15 mouse cellular contexts compared by ENCODE assay signal in genomic region chr2:165944576-165945351, GRCm38 (mm10). TPM values are rescaled to one million over a fixed set of nuclear protein-coding genes. Genes with fewer than 3 reads are reported as not detected.
A peak's percentile ranks its signal among the peaks of the same experiment; 100 is the strongest.
DNase-seq lines count a peak whose midpoint lies in the region; ATAC-seq and TF ChIP-seq lines count a peak whose summit lies in the region.
"Had no signal": no experiment of that assay in that cellular context is flagged by ENCODE, and none has a peak within 500 bp of the region (broad histone marks: within the 10 kb centered on the region; RNA-seq: fewer than 3 reads in every experiment).

No protein-coding gene starts in this region.

- TF ChIP-seq EP300 in heart, adult 2 months (IDR thresholded peaks at IDR 0.05; ENCODE audit: insufficient read depth, low read depth, low read length), result no peak

- intact Hi-C loops in heart, adult 2 months (cut with DNase I), result no loop called here
- intact Hi-C loops in gastrocnemius, postnatal 36 days (cut with DNase I), result no loop called here

- DNase-seq in heart, adult 2 months, result no peak
- DNase-seq in heart, adult 9 months (ENCODE audit: low spot score in 2 of 2), result no peak
- DNase-seq in kidney, postnatal 0 days (ENCODE audit: low spot score), result no peak
- DNase-seq in kidney, adult 2 months, result no peak
- DNase-seq in gastrocnemius, postnatal 36 days, result no peak
- DNase-seq in urinary bladder, adult 2 months (ENCODE audit: low spot score), result no peak
- DNase-seq: cerebellum, postnatal 25 days; kidney, postnatal 10 days; lung, postnatal 10 days had no signal

- TF ChIP-seq CTCF in heart, adult 2 months (IDR thresholded peaks at IDR 0.05), result peak; percentile 41
- TF ChIP-seq CTCF in kidney, postnatal 0 days (IDR thresholded peaks at IDR 0.05; ENCODE audit: low read depth), result peak; percentile 19; the same call in 1 of the 2 replicates
- TF ChIP-seq CTCF in kidney, adult 2 months (conservative IDR thresholded peaks at IDR 0.05; ENCODE audit: insufficient read depth, insufficient read length, low read depth, low read length), result no peak

- no peak overlapping the region; the same call in 1 of the 2 replicates for H3K27ac ChIP-seq in heart, adult 2 months
- H3K27ac ChIP-seq in kidney, postnatal 0 days, result no peak overlapping the region
- H3K27ac ChIP-seq in kidney, adult 2 months (ENCODE audit: insufficient read depth, low read depth, low read length), result no peak overlapping the region
- H3K27ac ChIP-seq: embryonic facial prominence, embryonic 12.5 days; forebrain, embryonic 13.5 days; limb, embryonic 10.5 days; neural tube, embryonic 15.5 days had no signal

- TF ChIP-seq POLR2A in heart, adult 2 months (IDR thresholded peaks at IDR 0.05; ENCODE audit: insufficient read depth, low read depth, low read length), result no peak
- no peak for TF ChIP-seq POLR2A in kidney, adult 2 months (IDR thresholded peaks at IDR 0.05; ENCODE audit: low read depth, low read length)

- H3K79me2 ChIP-seq in heart, adult 2 months (replicated peaks; ENCODE audit: control insufficient read depth, insufficient read depth, low read length), result no peaks in the 10 kb centered on the region

- no peak overlapping the region for H3K4me3 ChIP-seq in heart, adult 2 months
- H3K4me3 ChIP-seq in kidney, postnatal 0 days (replicated peaks; ENCODE audit: low read depth, low read length), result no peak overlapping the region
- no peak overlapping the region for H3K4me3 ChIP-seq in kidney, adult 2 months (ENCODE audit: insufficient read depth, low read depth, low read length)
- H3K4me3 ChIP-seq: embryonic facial prominence, embryonic 12.5 days; forebrain, embryonic 13.5 days; limb, embryonic 10.5 days; neural tube, embryonic 15.5 days had no signal

- no peaks in the 10 kb centered on the region for H3K27me3 ChIP-seq in heart, adult 2 months (ENCODE audit: control insufficient read depth, insufficient read depth, low read length)
- no peaks in the 10 kb centered on the region for H3K27me3 ChIP-seq in kidney, postnatal 0 days (ENCODE audit: insufficient read depth, low read length)
- H3K27me3 ChIP-seq in kidney, adult 2 months (replicated peaks; ENCODE audit: control insufficient read depth, insufficient read depth, low read length), result no peaks in the 10 kb centered on the region
- H3K27me3 ChIP-seq: embryonic facial prominence, embryonic 12.5 days; forebrain, embryonic 13.5 days; neural tube, embryonic 15.5 days had no signal

- 68% methylated on average over 11 of the region's 11 CpGs for WGBS in heart, adult 2 months
- 77% methylated on average over 11 of the region's 11 CpGs for WGBS in kidney, postnatal 0 days
- 83% methylated on average over 11 of the region's 11 CpGs for WGBS in kidney, adult 2 months

- no peak overlapping the region for H3K4me2 ChIP-seq in kidney, postnatal 0 days (ENCODE audit: low read length)
- H3K4me2 ChIP-seq: embryonic facial prominence, embryonic 12.5 days; forebrain, embryonic 13.5 days; neural tube, embryonic 15.5 days had no signal

- ATAC-seq in kidney, postnatal 0 days (replicated peaks; ENCODE audit: low FRiP score, low read depth), result no peak
- ATAC-seq in erythroid progenitor cell, adult 5-6 weeks (replicated peaks; ENCODE audit: low FRiP score, poor library complexity, severe bottlenecking), result peak; percentile 93
- ATAC-seq in megakaryocyte-erythroid progenitor cell, adult 5-6 weeks (replicated peaks; ENCODE audit: low FRiP score, low TSS enrichment, poor library complexity, severe bottlenecking), result peak; percentile 98
- ATAC-seq: forebrain, embryonic 13.5 days had no signal

- no peaks in the 10 kb centered on the region for H3K36me3 ChIP-seq in heart, adult 2 months (ENCODE audit: control insufficient read depth, insufficient read depth, low read length)
- no peaks in the 10 kb centered on the region for H3K36me3 ChIP-seq in kidney, postnatal 0 days (ENCODE audit: insufficient read depth, low read length)
- H3K36me3 ChIP-seq in kidney, adult 2 months (ENCODE audit: control insufficient read depth, insufficient read depth, low read length), result no peaks in the 10 kb centered on the region
- H3K36me3 ChIP-seq: embryonic facial prominence, embryonic 12.5 days; limb, embryonic 10.5 days; neural tube, embryonic 15.5 days had no signal

- H3K9ac ChIP-seq in heart, adult 2 months (ENCODE audit: low read depth, low read length), result no peak overlapping the region
- H3K9ac ChIP-seq in kidney, postnatal 0 days (ENCODE audit: low read depth, low read length), result no peak overlapping the region
- H3K9ac ChIP-seq: embryonic facial prominence, embryonic 12.5 days; forebrain, embryonic 13.5 days; neural tube, embryonic 15.5 days had no signal

- H3K9me3 ChIP-seq in kidney, postnatal 0 days (replicated peaks; ENCODE audit: low read length), result no peaks in the 10 kb centered on the region
- H3K9me3 ChIP-seq: embryonic facial prominence, embryonic 12.5 days; forebrain, embryonic 13.5 days; limb, embryonic 10.5 days; neural tube, embryonic 15.5 days had no signal

- H3K4me1 ChIP-seq in heart, adult 2 months (ENCODE audit: control insufficient read depth, insufficient read depth, low read length), result peaks cover 2% of the 10 kb centered on the region
- no peaks in the 10 kb centered on the region for H3K4me1 ChIP-seq in kidney, postnatal 0 days (replicated peaks; ENCODE audit: insufficient read depth, low read length)
- H3K4me1 ChIP-seq in kidney, adult 2 months (ENCODE audit: control insufficient read depth, insufficient read depth, low read length), result no peaks in the 10 kb centered on the region
- H3K4me1 ChIP-seq: forebrain, embryonic 13.5 days; neural tube, embryonic 15.5 days had no signal

RNA-seq across cellular contexts. Expression of gene Zmynd8, which starts 45.9 kb away (rescaled TPM):
- total RNA-seq in heart, adult 2 months (2021), result 10 to 100 TPM; 44.4 to 47.2 TPM
- polyA plus RNA-seq in heart, adult 2 months (2012; rRNA removed), result 20.4 and 31.2 TPM in 2 replicates
- 39.6 and 41.7 TPM in 2 replicates for polyA plus RNA-seq in kidney, postnatal 0 days (2015; fragmentation: Nextera tagmentation; extraction: Ambion mirVana)
- polyA plus RNA-seq in kidney, adult 2 months (2012; rRNA removed), result 27.7 and 29.0 TPM in 2 replicates
- total RNA-seq in erythroid progenitor cell, adult 5-6 weeks (2015; ENCODE audit: low replicate concordance), result 55.3 and 129 TPM in 2 replicates
- total RNA-seq in erythroid progenitor cell, adult 5-6 weeks (2017; ENCODE audit: low replicate concordance), result 59.5 and 85.9 TPM in 2 replicates
- total RNA-seq in megakaryocyte-erythroid progenitor cell, adult 5-6 weeks (2014; fragmentation: Nextera tagmentation), result 70.9 and 80.1 TPM in 2 replicates
- total RNA-seq in megakaryocyte-erythroid progenitor cell, adult 5-6 weeks (2017), result 27.2 and 42.9 TPM in 2 replicates
- 10 to 100 TPM; 12.7 to 17.3 TPM for total RNA-seq in gastrocnemius, postnatal 36 days (2021)
- polyA plus RNA-seq in urinary bladder, adult 2 months (2012; rRNA removed), result 35.3 and 46.7 TPM in 2 replicates

RNA-seq across cellular contexts. Expression of gene Ncoa3, which starts 47.7 kb away (rescaled TPM):
- 10 to 100 TPM; 29.1 to 32.1 TPM for total RNA-seq in heart, adult 2 months (2021)
- 20.1 and 25.7 TPM in 2 replicates for polyA plus RNA-seq in heart, adult 2 months (2012; rRNA removed)
- 14.6 and 15.9 TPM in 2 replicates for polyA plus RNA-seq in kidney, postnatal 0 days (2015; fragmentation: Nextera tagmentation; extraction: Ambion mirVana)
- 36.3 and 42.0 TPM in 2 replicates for polyA plus RNA-seq in kidney, adult 2 months (2012; rRNA removed)
- total RNA-seq in erythroid progenitor cell, adult 5-6 weeks (2015; ENCODE audit: low replicate concordance), result 17.6 and 20.5 TPM in 2 replicates
- 3.6 and 3.9 TPM in 2 replicates for total RNA-seq in erythroid progenitor cell, adult 5-6 weeks (2017; ENCODE audit: low replicate concordance)
- 8.3 and 21.1 TPM in 2 replicates for total RNA-seq in megakaryocyte-erythroid progenitor cell, adult 5-6 weeks (2014; fragmentation: Nextera tagmentation)
- total RNA-seq in megakaryocyte-erythroid progenitor cell, adult 5-6 weeks (2017), result 8.8 and 15.9 TPM in 2 replicates
- total RNA-seq in gastrocnemius, postnatal 36 days (2021), result 10 to 100 TPM; 13.5 to 13.9 TPM
- polyA plus RNA-seq in urinary bladder, adult 2 months (2012; rRNA removed), result 34.9 and 36.8 TPM in 2 replicates
